Mouse (Mus musculus): ENCODE results near the gene Sept12. TPM values are rescaled to one million over a fixed set of nuclear protein-coding genes. Genes with fewer than 3 reads are reported as not detected.
A peak's percentile ranks its signal among the peaks of the same experiment; 100 is the strongest.

Gene Sept12
- 0.11 TPM in 1 of 2 replicates, not detected in the other for polyA plus RNA-seq (2015; fragmentation: Nextera tagmentation; extraction: Ambion mirVana)

DNA sequence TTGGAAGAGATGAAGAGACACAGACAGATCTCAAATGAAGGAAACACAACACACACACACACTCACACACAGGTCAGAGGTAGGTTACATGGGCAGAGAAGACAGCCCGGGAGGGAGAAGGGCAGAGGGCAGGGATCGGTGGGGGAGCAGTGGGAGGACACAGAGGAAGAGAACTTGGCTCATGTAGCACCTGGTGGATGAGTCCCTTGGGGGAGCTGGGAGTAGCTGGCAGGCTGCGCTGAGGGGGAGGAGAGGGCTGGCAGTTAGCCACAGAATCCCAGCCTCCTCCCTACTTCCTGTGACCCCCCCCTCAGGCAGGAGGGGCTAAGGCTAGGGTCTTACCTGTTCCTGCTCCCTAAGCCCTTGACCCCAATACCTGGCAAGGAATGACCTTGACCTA, at the start of gene Sept12:
Sept12 (minus strand) TSS at position 300 of the 400 bp plus-strand sequence.
- H3K4me2 ChIP-seq (ENCODE audit: low read depth, low read length): no peak within 1 kb of the TSS
- peaks cover 13% of the 10 kb centered on the region; the same call in 1 of the 2 replicates for H3K4me1 ChIP-seq (ENCODE audit: control insufficient read depth, insufficient read depth, low read length)
- no peaks in the 10 kb centered on the region for H3K36me3 ChIP-seq (ENCODE audit: control insufficient read depth, insufficient read depth, low read length)
- H3K27ac ChIP-seq (ENCODE audit: low read length): no peak within 1 kb of the TSS
- H3K4me3 ChIP-seq (ENCODE audit: low read length): no peak within 1 kb of the TSS
- no peaks in the 10 kb centered on the region for H3K9me3 ChIP-seq (ENCODE audit: control insufficient read depth, low read length)
- no peak; the same call in 1 of the 2 replicates for ATAC-seq
- 21% methylated on average over 3 of the region's 3 CpGs for WGBS
- no peak within 1 kb of the TSS for H3K9ac ChIP-seq (ENCODE audit: low read depth, low read length)
- H3K27me3 ChIP-seq (replicated peaks; ENCODE audit: control insufficient read depth, insufficient read depth, low read length): no peaks in the 10 kb centered on the region

DNA sequence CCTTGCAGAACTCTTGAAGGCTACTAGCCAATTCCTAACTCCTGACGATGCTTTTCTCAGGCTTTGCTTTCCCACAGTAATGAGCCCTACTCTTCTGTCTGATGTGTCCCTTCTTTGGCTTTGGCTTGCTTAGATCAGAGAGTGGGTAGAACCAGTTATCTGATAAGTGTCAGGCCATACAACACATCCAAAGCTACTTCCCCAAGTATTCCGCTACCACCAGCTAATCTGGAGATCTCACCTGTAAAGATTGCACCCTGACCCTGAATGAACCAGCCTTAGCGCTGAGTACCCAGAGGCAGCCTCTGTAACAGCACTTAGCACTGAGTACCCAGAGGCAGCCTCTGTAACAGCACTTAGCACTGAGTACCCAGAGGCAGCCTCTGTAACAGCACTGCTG, 47.7 kb upstream of the Sept12 start:
- no peak overlapping the region for H3K27ac ChIP-seq (ENCODE audit: low read length)
- H3K9ac ChIP-seq (ENCODE audit: low read depth, low read length): no peak overlapping the region
- 92% methylated on average over 3 of the region's 3 CpGs for whole genome bisulfite sequencing
- peaks cover 9% of the 10 kb centered on the region; the same call in 1 of the 2 replicates for H3K36me3 ChIP-seq (ENCODE audit: control insufficient read depth, insufficient read depth, low read length)
- no peaks in the 10 kb centered on the region for H3K27me3 ChIP-seq (replicated peaks; ENCODE audit: control insufficient read depth, insufficient read depth, low read length)
- no peak overlapping the region for H3K4me3 ChIP-seq (ENCODE audit: low read length)
- H3K9me3 ChIP-seq (ENCODE audit: control insufficient read depth, low read length): no peaks in the 10 kb centered on the region
- no peak overlapping the region for H3K4me2 ChIP-seq (ENCODE audit: low read depth, low read length)
- peaks cover 6% of the 10 kb centered on the region; the same call in 1 of the 2 replicates for H3K4me1 ChIP-seq (ENCODE audit: control insufficient read depth, insufficient read depth, low read length)
- no peak for ATAC-seq

DNA sequence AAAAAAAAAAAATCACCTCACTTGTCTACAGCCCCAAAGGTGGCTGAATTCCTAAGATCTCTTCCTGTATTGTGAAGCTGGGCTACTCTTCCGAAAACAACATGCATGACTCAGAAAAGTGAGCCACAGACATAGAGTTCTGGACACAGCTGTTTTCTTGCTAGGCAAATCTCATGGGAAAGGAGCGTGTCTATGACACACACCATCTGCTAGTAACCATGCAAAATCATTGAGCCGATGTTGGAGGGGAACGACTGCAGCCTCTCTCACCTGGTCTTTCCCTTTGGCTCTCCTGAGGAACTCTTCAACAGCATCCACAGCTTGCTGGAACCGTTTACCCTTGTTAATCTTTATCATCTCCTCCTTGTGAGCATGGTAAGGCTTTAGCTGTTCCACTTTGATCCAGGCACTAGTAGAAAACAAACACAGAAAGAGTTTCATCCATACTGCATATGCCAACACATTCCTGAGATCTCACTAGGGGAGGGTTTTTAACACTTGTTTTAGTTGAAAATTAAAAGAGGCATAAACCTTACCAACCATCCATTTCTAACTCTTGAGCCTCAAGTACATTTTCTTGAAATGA, 39.1 kb upstream of the Sept12 start:
- ATAC-seq: no peak
- WGBS: 86% methylated on average over 5 of the region's 5 CpGs
- H3K9ac ChIP-seq (ENCODE audit: low read depth, low read length): no peak overlapping the region

DNA sequence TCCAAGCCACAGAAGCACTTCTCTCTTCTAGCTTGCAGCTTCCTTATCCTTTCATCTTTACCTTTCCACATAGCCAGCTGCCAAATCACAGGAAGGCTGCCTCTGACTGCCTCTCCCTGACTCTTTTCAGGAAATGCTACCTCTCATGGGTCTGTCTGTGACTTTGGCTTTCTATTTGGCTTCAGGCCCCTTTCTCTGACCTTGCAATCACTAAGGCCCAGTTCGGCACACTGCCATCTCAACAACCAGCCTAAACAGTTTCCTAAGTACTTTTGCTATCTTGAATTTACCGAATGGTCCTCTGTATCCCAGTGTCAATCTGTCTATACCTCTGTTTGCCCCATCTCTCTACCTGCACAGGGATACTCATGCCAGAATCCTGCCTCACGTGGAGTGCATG, 37.9 kb upstream of the Sept12 start:
- H3K27me3 ChIP-seq (replicated peaks; ENCODE audit: control insufficient read depth, insufficient read depth, low read length): no peaks in the 10 kb centered on the region
- peaks cover 27% of the 10 kb centered on the region for H3K36me3 ChIP-seq (ENCODE audit: control insufficient read depth, insufficient read depth, low read length)
- no peak overlapping the region for H3K4me2 ChIP-seq (ENCODE audit: low read depth, low read length)
- H3K9me3 ChIP-seq (ENCODE audit: control insufficient read depth, low read length): no peaks in the 10 kb centered on the region
- H3K4me3 ChIP-seq (ENCODE audit: low read length): no peak overlapping the region
- H3K9ac ChIP-seq (ENCODE audit: low read depth, low read length): no peak overlapping the region
- H3K27ac ChIP-seq (ENCODE audit: low read length): no peak overlapping the region
- no peaks in the 10 kb centered on the region for H3K4me1 ChIP-seq (ENCODE audit: control insufficient read depth, insufficient read depth, low read length)
- WGBS: 94% methylated on average over 3 of the region's 3 CpGs
- ATAC-seq: no peak

More for the DNA sequence above, 39.1 kb upstream of the Sept12 start:
- Histone ChIP-seq H3K36me3 (ENCODE audit: control insufficient read depth, insufficient read depth, low read length) (peaks cover 22% of the 10 kb centered on the region), H3K4me2 (ENCODE audit: low read depth, low read length) (no peak overlapping the region), H3K4me1 (ENCODE audit: control insufficient read depth, insufficient read depth, low read length) (no peaks in the 10 kb centered on the region), H3K9me3 (ENCODE audit: control insufficient read depth, low read length) (no peaks in the 10 kb centered on the region), H3K4me3 (ENCODE audit: low read length) (no peak overlapping the region), H3K27ac (ENCODE audit: low read length) (no peak overlapping the region), H3K27me3 (replicated peaks; ENCODE audit: control insufficient read depth, insufficient read depth, low read length) (no peaks in the 10 kb centered on the region)

DNA sequence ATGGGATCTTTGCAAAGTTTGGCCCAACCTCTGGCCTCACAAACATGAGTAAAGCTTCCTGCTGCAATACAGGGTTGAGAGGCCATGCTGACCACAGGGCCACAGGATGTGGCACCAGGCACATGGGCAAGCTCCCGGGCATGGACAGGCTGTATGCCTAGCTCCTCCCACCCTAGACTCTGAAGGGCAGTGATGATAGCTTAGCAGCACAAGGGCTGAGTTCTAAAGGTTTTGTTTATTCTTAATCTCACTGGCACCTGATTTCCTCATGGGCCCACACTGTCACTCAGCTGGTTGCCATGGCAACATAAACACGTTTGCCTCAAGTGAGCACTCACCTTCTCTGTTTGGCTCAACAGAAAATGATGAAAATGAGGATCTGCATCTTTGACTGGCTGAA, 32.2 kb upstream of the Sept12 start:
- Histone ChIP-seq H3K27me3 (replicated peaks; ENCODE audit: control insufficient read depth, insufficient read depth, low read length) (no peaks in the 10 kb centered on the region), H3K4me1 (ENCODE audit: control insufficient read depth, insufficient read depth, low read length) (no peaks in the 10 kb centered on the region), H3K9ac (ENCODE audit: low read depth, low read length) (no peak overlapping the region), H3K27ac (ENCODE audit: low read length) (no peak overlapping the region), H3K4me2 (ENCODE audit: low read depth, low read length) (no peak overlapping the region), H3K9me3 (ENCODE audit: control insufficient read depth, low read length) (no peaks in the 10 kb centered on the region), H3K36me3 (ENCODE audit: control insufficient read depth, insufficient read depth, low read length) (peaks cover 27% of the 10 kb centered on the region), H3K4me3 (ENCODE audit: low read length) (no peak overlapping the region)
- ATAC-seq: peak; percentile 85
- WGBS: 47% methylated on average over 2 of the region's 2 CpGs

DNA sequence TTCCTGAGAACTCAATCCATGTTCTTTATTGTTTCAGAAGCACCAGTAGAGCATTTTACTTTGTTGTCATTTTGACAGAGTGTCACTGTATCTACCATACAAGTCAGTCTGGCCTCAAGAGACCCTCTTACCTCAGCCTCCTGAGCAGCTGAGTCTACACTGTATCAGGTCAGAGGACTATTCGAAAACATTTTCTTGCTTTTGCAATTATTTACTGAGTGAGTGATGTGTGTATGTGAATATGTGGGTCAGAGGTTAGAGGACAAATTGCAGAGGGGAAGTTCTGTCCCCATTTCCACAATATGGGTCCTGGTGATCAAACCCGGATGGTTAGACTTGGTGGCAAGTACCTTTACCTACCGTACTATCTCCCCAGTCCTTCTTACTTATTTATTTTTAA, 26.4 kb upstream of the Sept12 start:
- H3K4me1 ChIP-seq (ENCODE audit: control insufficient read depth, insufficient read depth, low read length): no peaks in the 10 kb centered on the region
- peaks cover 38% of the 10 kb centered on the region for H3K36me3 ChIP-seq (ENCODE audit: control insufficient read depth, insufficient read depth, low read length)
- H3K27ac ChIP-seq (ENCODE audit: low read length): no peak overlapping the region
- H3K9me3 ChIP-seq (ENCODE audit: control insufficient read depth, low read length): no peaks in the 10 kb centered on the region
- no peak overlapping the region for H3K4me3 ChIP-seq (ENCODE audit: low read length)
- 97% methylated on average over 3 of the region's 3 CpGs for WGBS
- H3K27me3 ChIP-seq (replicated peaks; ENCODE audit: control insufficient read depth, insufficient read depth, low read length): no peaks in the 10 kb centered on the region
- no peak overlapping the region for H3K9ac ChIP-seq (ENCODE audit: low read depth, low read length)
- H3K4me2 ChIP-seq (ENCODE audit: low read depth, low read length): no peak overlapping the region
- no peak for ATAC-seq

DNA sequence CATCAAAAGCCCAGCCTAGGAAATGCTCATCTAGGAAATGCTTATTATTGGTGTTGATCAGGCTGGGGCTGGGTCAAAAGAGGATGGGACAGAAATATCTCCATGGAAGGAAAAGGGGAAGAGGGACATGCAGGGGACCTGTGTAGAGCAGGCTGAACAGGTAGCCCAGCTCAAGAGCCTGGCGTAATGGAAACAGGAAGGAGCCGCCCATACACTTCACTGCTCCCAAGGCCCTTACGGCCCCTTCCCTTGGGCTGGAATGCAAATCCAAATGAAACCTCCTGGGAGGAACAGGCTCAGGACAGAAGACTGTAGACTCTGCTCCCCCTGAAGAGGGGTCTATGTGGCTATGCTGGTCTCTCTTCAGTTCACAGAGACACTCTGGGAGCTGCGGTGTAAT, 16.9 kb upstream of the Sept12 start:
- no peak for ATAC-seq
- WGBS: 80% methylated on average over 4 of the region's 4 CpGs
- H3K4me3 ChIP-seq (ENCODE audit: low read length): no peak overlapping the region
- H3K9me3 ChIP-seq (ENCODE audit: control insufficient read depth, low read length): no peaks in the 10 kb centered on the region
- no peak overlapping the region for H3K9ac ChIP-seq (ENCODE audit: low read depth, low read length)
- H3K4me1 ChIP-seq (ENCODE audit: control insufficient read depth, insufficient read depth, low read length): peaks cover 16% of the 10 kb centered on the region
- H3K27ac ChIP-seq (ENCODE audit: low read length): no peak overlapping the region; the same call in 1 of the 2 replicates
- peaks cover 25% of the 10 kb centered on the region for H3K36me3 ChIP-seq (ENCODE audit: control insufficient read depth, insufficient read depth, low read length)
- H3K27me3 ChIP-seq (replicated peaks; ENCODE audit: control insufficient read depth, insufficient read depth, low read length): no peaks in the 10 kb centered on the region
- H3K4me2 ChIP-seq (ENCODE audit: low read depth, low read length): no peak overlapping the region

DNA sequence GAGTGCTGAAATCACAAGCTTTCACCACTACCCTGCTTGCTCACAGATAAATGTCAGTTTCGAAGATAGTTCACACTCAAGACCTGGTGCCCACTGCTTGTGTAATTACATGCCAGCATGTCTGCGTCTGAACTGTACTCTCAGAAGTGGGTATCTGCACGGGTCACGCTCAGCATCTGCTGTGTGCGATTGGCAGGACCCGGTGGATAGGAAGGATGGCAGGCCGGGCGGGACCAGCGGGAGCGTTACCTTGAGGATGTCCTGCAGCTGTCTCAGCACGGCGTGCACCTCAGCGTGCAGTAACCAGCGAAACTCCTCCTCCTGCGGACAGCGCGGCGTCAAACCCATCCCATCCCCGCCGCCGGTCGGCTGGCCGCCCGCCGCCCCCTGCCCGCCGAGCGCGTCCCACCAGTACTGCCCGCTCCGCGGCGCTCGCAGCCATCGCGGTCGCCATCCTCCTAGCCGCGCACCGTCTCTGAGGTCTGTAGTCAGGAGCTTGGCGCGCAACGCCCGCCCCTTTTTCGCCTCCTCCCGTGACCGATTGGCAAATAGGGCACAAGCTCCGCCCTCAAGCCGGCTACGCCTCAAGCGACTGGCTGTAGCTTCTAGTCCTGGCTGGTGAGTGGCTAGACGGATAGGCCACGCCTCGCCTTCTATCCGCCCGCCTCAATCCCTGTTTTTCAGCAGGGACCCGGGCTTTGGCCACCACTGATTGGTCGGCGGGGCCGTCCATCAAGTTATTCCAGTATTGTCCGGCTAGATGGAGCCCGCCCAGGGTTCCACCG, 15.6 kb upstream of the Sept12 start, which contains the start of gene Rogdi:
Rogdi (minus strand) TSS at position 500 of the 785 bp plus-strand sequence.
- under 1% methylated on average over 62 of the region's 63 CpGs for WGBS
- H3K9me3 ChIP-seq (ENCODE audit: control insufficient read depth, low read length): no peaks in the 10 kb centered on the region
- H3K4me2 ChIP-seq (ENCODE audit: low read depth, low read length): peak within 1 kb of the TSS; percentile 86
- H3K27ac ChIP-seq (ENCODE audit: low read length): peak within 1 kb of the TSS; percentile 63
- H3K27me3 ChIP-seq (replicated peaks; ENCODE audit: control insufficient read depth, insufficient read depth, low read length): no peaks in the 10 kb centered on the region
- peak within 1 kb of the TSS; percentile 78 for H3K4me3 ChIP-seq (ENCODE audit: low read length)
- ATAC-seq: peak; percentile 98
- H3K4me1 ChIP-seq (ENCODE audit: control insufficient read depth, insufficient read depth, low read length): peaks cover 16% of the 10 kb centered on the region
- H3K36me3 ChIP-seq (ENCODE audit: control insufficient read depth, insufficient read depth, low read length): peaks cover 16% of the 10 kb centered on the region
- peak within 1 kb of the TSS; percentile 76 for H3K9ac ChIP-seq (ENCODE audit: low read depth, low read length)

DNA sequence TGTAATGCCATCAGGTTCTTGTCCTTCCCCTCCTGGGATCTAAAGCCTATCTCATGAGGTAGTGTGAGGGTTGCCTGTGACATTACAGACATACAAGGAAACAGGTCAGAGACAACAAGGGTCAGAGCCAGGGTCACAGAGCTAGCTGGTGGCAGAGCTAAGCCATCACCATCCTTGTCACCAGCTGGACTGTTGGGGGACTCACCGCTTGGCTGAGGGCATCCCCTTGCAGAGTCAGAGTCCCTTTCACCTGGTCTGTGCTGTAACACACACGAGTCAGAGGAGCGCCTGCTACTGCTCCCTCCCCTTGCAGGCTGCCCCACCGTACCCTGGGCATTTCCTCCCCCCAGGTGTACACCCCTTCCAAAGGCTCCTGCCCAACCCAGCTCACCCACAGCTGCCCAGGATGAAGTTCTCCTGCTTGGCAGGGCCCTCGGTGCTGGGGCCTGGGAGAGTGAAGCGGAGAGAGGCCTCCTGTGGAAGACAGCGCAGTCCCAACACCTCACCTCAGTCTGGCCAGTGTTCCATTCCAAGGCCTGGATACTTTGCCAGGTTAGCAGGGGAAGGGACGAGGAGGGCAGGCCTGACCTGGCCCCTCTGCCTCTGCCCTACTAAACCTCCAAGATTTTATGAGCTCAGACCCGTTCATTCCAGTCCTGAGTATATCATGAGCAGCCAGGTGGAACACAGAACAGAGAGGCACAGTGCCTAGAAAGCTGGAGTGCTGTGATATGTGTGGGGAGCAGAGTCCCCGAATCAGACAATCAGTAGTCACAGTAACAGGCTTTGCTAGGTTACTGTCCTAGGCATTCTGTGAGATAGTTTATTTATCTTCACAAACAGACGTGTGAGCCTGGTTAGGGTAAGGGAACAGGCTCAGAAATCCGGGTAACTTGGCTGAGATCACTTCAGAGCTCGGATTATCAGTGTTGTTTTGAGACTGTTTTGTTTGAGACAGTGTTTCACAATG, 14.7 kb upstream of the Sept12 start:
- no peaks in the 10 kb centered on the region for H3K27me3 ChIP-seq (replicated peaks; ENCODE audit: control insufficient read depth, insufficient read depth, low read length)
- H3K36me3 ChIP-seq (ENCODE audit: control insufficient read depth, insufficient read depth, low read length): peaks cover 15% of the 10 kb centered on the region
- no peaks in the 10 kb centered on the region for H3K9me3 ChIP-seq (ENCODE audit: control insufficient read depth, low read length)
- peak overlapping the region; percentile 63 for H3K27ac ChIP-seq (ENCODE audit: low read length)
- peak overlapping the region; percentile 78 for H3K4me3 ChIP-seq (ENCODE audit: low read length)
- peak overlapping the region; percentile 86 for H3K4me2 ChIP-seq (ENCODE audit: low read depth, low read length)
- ATAC-seq: no peak
- WGBS: 43% methylated on average over 13 of the region's 13 CpGs
- H3K4me1 ChIP-seq (ENCODE audit: control insufficient read depth, insufficient read depth, low read length): peaks cover 16% of the 10 kb centered on the region
- peak overlapping the region; percentile 76 for H3K9ac ChIP-seq (ENCODE audit: low read depth, low read length)
